Mouse (Mus musculus) G1E (cell line): ENCODE data around the gene Best1.

Experiments
- CTCF ChIP-seq: IDR thresholded peaks from 2 replicates; pipeline ENCODE4 v1.5.1; 2012; ENCODE audit warnings: low read depth, low read length, inconsistent platforms, mixed read lengths
- GATA2 ChIP-seq: IDR thresholded peaks from 2 replicates; pipeline ENCODE4 v1.6.1; 2012; ENCODE audit warnings: low read depth, low read length, inconsistent platforms, borderline replicate concordance

GRCm38 (mm10) chr19:10001206-10001969, at the start of gene Best1, which contains the start of gene Rab3il1:
- TF ChIP-seq CTCF (no peak), GATA2 (no peak)
